Mouse (Mus musculus) ES-E14 (cell line): ENCODE measurements around the gene Micall2.
"Not testable (repeated sequence)": the region's sequence is repeated elsewhere in the genome, so short reads cannot be mapped to it uniquely, and the experiment has no call there.

Source experiments
- CHD2 ChIP-seq: IDR thresholded peaks from 2 replicates; pipeline ENCODE4 v1.6.1; 2014; ENCODE audit warnings: mild to moderate bottlenecking, low read depth, low read length, inconsistent platforms
- HCFC1 ChIP-seq: IDR thresholded peaks from 2 replicates; pipeline ENCODE4 v1.6.1; 2012; ENCODE audit warnings: low read length, inconsistent platforms, borderline replicate concordance; ENCODE audit not compliant: insufficient read depth
- MAFK ChIP-seq: IDR thresholded peaks from 2 replicates; pipeline ENCODE4 v1.6.1; 2014; ENCODE audit warnings: mild to moderate bottlenecking, low read depth, low read length, inconsistent platforms; ENCODE audit not compliant: insufficient read depth
- ZC3H11A ChIP-seq: IDR thresholded peaks from 2 replicates; pipeline ENCODE4 v1.6.1; 2012; ENCODE audit warnings: low read depth, mild to moderate bottlenecking, inconsistent platforms, low read length, borderline replicate concordance
- ZNF384 ChIP-seq: IDR thresholded peaks from 2 replicates; pipeline ENCODE4 v1.6.1; 2012; ENCODE audit warnings: low read depth, low read length, inconsistent platforms

- TF ChIP-seq ZC3H11A, CHD2, ZNF384, HCFC1, MAFK: not testable (repeated sequence)
These were observed 6.5 kb upstream of the Micall2 start for GRCm38 (mm10) chr5:139742640-139743039.
